Mouse (Mus musculus) cerebellum, adult 2 months (tissue): ENCODE measurements around the gene Tgfb2. TPM values are rescaled to one million over a fixed set of nuclear protein-coding genes. Genes with fewer than 3 reads are reported as not detected.

ENCODE experiments used
- DNase-seq, 2 experiments: peaks; one replicate each; pipeline ENCODE4 v3.0.0; 2021
- H3K27ac ChIP-seq: fragments of 200-500 bp; 2 replicates; pipeline ENCODE4 v1.5.1; 2012; ENCODE audit warnings: low read length, control low read depth, inconsistent platforms; ENCODE audit not compliant: insufficient read depth
- H3K27me3 ChIP-seq: fragments of 200-500 bp; 2 replicates; pipeline ENCODE4 v1.6.1; 2012; ENCODE audit warnings: inconsistent platforms, mild to moderate bottlenecking, low read length, moderate library complexity; ENCODE audit not compliant: control insufficient read depth, insufficient read depth
- H3K4me1 ChIP-seq: fragments of 200-500 bp; 2 replicates; pipeline ENCODE4 v1.6.1; 2011; ENCODE audit warnings: low read length; ENCODE audit not compliant: control insufficient read depth, insufficient read depth
- H3K4me3 ChIP-seq: fragments of 200-500 bp; replicated peaks from 2 replicates; pipeline ENCODE3; 2011; ENCODE audit warnings: mild to moderate bottlenecking, low read depth, low read length, control low read depth; ENCODE audit not compliant: insufficient read depth
- CTCF ChIP-seq: fragments of 200-500 bp; IDR thresholded peaks from 2 replicates; pipeline ENCODE4 v1.5.1; 2011; ENCODE audit warnings: low read depth, mild to moderate bottlenecking, control low read depth, low read length, moderate library complexity, borderline replicate concordance; ENCODE audit not compliant: insufficient read depth
- POLR2A ChIP-seq: fragments of 200-500 bp; IDR thresholded peaks from 2 replicates; pipeline ENCODE4 v1.6.1; 2011; ENCODE audit warnings: low read length, control low read depth, borderline replicate concordance; ENCODE audit not compliant: insufficient read depth
- WGBS: fragments of 180-500 bp; shearing (Covaris S2); methylation state at CpG from one replicate; pipeline ENCODE4 v1.1.7; 2018; 5-methylcytosine and 5-hydroxymethylcytosine counted together
- polyA plus RNA-seq: library from polyadenylated mRNA; depleted of rRNA; stranded (reverse); fragments of >200 nt; gene quantifications from 2 replicates; pipeline ENCODE4 v1.2.3, GENCODE M21; 2012

Gene Tgfb2
- polyA plus RNA-seq, 1 experiment, result 4.0 TPM

DNA sequence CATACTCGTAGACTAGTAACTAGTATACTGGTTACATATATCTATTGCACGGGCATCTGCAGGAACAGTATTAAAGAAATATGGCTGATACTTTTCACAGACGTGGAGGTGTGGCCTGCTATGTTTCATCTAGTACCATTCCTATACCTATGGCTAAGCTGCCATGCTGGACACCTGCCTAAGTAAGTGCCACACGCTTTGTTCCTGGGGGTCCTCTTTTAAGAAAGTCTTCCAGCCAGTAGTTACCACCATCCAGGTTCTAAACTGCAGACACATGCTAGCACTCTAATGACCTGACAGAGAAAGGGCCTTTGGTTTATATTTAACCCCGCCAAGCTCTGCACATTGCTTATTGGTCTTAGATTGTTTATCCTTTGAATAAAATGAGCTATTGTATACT, 95.3 kb downstream of the Tgfb2 start:
- 93% methylated on average over 5 of the region's 5 CpGs for WGBS
- H3K4me3 ChIP-seq, result no peak overlapping the region
- H3K27ac ChIP-seq, result no peak overlapping the region
- H3K27me3 ChIP-seq, result no peaks in the 10 kb centered on the region
- TF ChIP-seq POLR2A (no peak), CTCF (no peak)
- no peaks in the 10 kb centered on the region; the same call in 1 of the 2 replicates for H3K4me1 ChIP-seq
- no peak for DNase-seq

DNA sequence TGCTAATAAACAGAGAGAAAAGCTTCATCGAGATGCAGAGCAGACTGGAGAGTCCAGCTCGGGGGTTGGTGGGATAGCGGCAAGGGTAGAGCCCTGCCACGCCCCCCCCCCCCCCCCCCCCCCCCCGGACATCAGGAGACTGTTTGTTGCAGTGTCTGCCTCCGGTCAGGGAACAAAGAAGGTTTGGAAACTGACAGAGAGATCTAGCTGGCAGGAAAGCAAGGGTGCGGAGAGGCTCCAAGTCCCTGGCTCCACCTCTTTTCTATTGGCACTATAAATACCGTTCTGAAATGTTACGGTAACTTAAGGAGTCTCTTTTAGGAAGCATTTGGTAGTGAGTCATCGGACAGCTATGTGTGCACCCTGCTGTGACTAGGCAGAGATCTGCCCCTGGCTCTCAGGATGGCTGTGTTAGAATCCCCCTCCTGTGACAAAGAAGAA, 96.0 kb downstream of the Tgfb2 start:
- Histone ChIP-seq H3K4me3 (no peak overlapping the region), H3K27ac (no peak overlapping the region), H3K4me1 (no peaks in the 10 kb centered on the region; the same call in 1 of the 2 replicates), H3K27me3 (no peaks in the 10 kb centered on the region)
- TF ChIP-seq POLR2A, result no peak
- TF ChIP-seq CTCF, result no peak
- peak; percentile 12 to 36 for DNase-seq
- under 1% methylated on average over 10 of the region's 10 CpGs for WGBS

DNA sequence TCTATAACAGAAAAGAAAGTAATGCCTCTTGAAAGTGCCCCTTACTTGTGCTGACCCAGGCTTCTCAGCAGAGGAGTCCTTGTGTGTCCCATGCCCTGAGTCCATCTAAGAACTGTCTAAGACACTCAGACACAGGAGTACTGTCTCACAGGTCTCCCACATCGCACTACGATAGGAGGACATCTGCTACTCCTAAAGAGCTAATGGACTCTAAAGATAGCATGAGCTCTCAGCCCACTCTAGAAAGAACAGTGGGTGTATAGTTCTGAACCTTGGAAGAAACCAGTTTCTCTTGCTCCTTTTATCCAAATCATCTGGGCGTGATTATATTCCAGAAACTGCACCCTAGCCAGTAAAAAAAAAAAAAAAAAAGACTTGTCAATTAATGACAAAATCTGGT, 97.7 kb downstream of the Tgfb2 start:
- no peak for DNase-seq
- Histone ChIP-seq H3K27me3 (no peaks in the 10 kb centered on the region), H3K4me3 (no peak overlapping the region), H3K27ac (no peak overlapping the region), H3K4me1 (no peaks in the 10 kb centered on the region; the same call in 1 of the 2 replicates)
- TF ChIP-seq CTCF (no peak), POLR2A (no peak)
- WGBS, result 86% methylated on average over 3 of the region's 3 CpGs

DNA sequence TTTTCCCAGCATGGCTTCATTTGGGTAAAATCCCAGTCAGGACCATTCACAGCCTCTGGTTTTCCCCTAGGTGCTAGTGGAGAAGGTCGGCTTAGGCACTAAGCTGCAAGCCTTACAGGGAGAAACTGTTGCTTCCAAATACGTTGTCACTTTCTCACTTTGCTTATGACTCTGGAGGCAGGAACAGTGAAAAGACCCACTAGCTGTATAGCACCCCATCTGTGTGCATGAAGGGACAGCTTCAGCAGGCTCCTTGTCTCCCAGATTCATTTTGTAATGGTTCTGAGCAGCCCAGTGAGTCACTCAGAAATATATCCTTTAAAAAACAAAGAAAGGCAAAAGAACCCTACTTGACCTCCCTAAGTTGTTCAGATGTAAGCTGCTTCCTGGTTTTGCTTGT, 100.2 kb downstream of the Tgfb2 start:
- no peaks in the 10 kb centered on the region for H3K27me3 ChIP-seq
- no peaks in the 10 kb centered on the region; the same call in 1 of the 2 replicates for H3K4me1 ChIP-seq
- no peak for DNase-seq
- H3K27ac ChIP-seq, result no peak overlapping the region
- TF ChIP-seq CTCF (no peak), POLR2A (no peak)
- H3K4me3 ChIP-seq, result no peak overlapping the region
- 81% methylated on average over 2 of the region's 2 CpGs for WGBS

DNA sequence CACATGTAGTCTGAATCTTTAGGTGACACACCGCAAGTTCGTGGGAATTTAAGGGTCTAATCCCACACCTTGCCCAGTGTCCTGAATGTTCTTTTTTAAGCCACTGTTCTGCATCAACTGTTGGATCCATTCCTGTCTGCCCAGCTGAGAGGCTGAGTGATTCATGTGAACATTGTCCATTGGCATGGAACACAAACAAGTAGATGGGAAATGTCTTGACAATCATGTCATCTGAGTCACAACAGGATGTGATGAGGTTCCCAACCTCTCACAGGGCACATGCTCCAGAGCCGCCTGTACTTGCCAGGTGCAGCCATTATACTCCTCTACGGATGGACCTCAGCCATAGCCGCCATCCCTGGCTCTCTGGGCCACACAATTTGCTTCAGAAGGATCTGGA, 101.7 kb downstream of the Tgfb2 start:
- H3K4me3 ChIP-seq, result no peak overlapping the region
- WGBS, result 30% methylated on average over 5 of the region's 5 CpGs
- no peaks in the 10 kb centered on the region for H3K4me1 ChIP-seq
- no peak overlapping the region for H3K27ac ChIP-seq
- no peak for DNase-seq
- H3K27me3 ChIP-seq, result no peaks in the 10 kb centered on the region
- TF ChIP-seq POLR2A (no peak), CTCF (no peak)

DNA sequence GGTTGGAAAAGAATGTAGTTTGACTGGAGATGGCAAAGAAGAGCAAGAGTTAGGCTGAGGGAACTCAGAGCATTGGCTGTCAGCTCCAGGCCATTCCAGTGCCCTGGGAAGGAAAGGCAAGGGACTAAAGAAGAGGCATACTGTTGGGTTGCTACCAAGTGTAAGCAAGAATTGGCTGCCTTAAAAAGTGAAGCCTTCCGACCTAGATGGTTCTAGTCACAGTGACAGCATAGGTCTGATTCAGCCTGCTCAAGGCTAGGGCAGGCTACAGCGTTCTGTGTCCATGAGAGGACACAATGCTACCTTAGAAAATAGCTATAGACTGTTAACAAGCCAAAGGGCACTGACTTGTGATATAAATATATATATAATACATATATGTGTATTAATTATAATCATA, 117.6 kb downstream of the Tgfb2 start:
- no peak overlapping the region for H3K27ac ChIP-seq
- no peak overlapping the region for H3K4me3 ChIP-seq
- TF ChIP-seq POLR2A (no peak), CTCF (no peak)
- H3K4me1 ChIP-seq, result peaks cover 9% of the 10 kb centered on the region
- WGBS, result 86% methylated on average over 2 of the region's 2 CpGs
- no peaks in the 10 kb centered on the region for H3K27me3 ChIP-seq
- DNase-seq, result no peak

DNA sequence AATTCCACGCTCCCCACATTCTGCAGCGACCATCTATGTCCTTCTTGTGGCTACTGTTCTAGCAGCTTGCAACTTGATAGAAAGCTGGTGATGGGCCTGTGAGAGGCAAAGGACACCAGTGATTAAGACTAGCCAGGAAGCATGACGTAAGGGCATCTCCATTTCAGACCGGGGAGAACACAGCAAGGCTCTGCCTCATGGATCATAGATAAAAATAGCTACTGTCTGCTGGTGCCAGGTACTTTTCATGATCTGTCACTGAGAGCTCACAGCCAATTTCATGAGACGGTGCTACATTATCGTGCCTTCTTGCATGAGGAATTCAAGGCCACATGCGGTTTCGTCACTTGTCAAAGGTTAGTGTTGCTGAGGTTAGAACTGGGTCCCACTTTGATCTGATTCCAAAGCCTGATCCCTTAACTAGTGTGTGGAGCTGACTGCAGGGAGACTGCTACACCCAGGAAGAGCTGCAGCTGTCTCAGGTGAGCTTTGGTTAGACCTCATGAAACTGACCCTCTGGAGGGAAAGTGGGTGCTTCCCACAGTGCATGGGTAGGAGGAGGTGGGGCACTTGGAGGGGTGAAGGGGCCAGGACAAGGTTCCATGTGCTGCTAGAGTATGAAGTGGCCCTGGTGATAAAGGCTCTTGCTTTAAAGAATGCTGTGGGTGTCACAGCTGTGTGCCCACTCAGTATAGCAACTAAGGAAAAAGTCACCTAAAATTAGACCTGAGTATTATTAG, 118.6 kb downstream of the Tgfb2 start:
- Histone ChIP-seq H3K4me1 (peaks cover 9% of the 10 kb centered on the region), H3K4me3 (no peak overlapping the region), H3K27ac (no peak overlapping the region), H3K27me3 (no peaks in the 10 kb centered on the region)
- TF ChIP-seq CTCF (no peak), POLR2A (no peak)
- peak; percentile 12 to 58 for DNase-seq
- 29% methylated on average over 8 of the region's 8 CpGs for WGBS

DNA sequence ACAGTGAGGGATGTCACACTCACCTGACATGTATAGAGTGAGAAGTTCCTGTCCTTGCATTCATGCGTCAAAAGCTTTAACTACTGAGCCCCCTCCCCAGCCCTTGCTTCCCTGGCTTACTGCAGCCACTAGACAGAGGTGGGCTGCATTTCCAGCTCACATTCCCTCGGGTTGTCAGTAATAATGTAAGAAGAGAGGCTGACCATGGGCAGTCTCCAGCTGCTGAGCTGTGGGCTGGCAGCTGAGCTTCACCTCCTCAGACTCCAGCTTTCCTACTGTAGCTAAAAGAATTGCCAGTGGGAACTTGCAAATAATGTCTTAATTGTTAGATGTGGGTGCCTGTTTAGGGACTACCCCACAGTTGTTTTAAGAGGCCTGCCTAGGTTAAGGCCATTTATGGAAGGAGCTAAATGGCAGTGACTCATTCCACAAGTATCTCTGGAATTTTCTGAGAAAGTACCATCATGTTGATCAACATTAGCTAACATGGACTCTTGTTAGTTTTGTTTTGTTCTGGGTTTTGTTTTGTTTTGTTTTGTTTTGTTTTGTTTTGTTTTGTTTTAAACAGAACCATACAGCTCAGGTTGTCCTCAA, 120.1 kb downstream of the Tgfb2 start:
- DNase-seq, result no peak
- TF ChIP-seq CTCF (no peak), POLR2A (no peak)
- peaks cover 9% of the 10 kb centered on the region for H3K4me1 ChIP-seq
- no peaks in the 10 kb centered on the region for H3K27me3 ChIP-seq
- H3K27ac ChIP-seq, result no peak overlapping the region
- WGBS, result 92% methylated on average over 2 of the region's 2 CpGs
- no peak overlapping the region for H3K4me3 ChIP-seq
